Mouse (Mus musculus) cerebellum, adult 8-10 months (tissue): ENCODE data around the gene Nectin1.

ENCODE experiments used
- DNase-seq: peaks from one replicate; pipeline ENCODE4 v3.0.0; 2022

Nectin1 gene

GRCm38 (mm10) chr9:43742066-43742465 is 1.7 kb upstream of the Nectin1 start:
- DNase-seq = no peak

GRCm38 (mm10) chr9:43742902-43743646 is 710 bp upstream of the Nectin1 start:
- DNase-seq = peak; percentile 53

- DNase-seq = peak; percentile 39
Observed at GRCm38 (mm10) chr9:43744138-43744981, 576 bp downstream of the Nectin1 start.

DNA sequence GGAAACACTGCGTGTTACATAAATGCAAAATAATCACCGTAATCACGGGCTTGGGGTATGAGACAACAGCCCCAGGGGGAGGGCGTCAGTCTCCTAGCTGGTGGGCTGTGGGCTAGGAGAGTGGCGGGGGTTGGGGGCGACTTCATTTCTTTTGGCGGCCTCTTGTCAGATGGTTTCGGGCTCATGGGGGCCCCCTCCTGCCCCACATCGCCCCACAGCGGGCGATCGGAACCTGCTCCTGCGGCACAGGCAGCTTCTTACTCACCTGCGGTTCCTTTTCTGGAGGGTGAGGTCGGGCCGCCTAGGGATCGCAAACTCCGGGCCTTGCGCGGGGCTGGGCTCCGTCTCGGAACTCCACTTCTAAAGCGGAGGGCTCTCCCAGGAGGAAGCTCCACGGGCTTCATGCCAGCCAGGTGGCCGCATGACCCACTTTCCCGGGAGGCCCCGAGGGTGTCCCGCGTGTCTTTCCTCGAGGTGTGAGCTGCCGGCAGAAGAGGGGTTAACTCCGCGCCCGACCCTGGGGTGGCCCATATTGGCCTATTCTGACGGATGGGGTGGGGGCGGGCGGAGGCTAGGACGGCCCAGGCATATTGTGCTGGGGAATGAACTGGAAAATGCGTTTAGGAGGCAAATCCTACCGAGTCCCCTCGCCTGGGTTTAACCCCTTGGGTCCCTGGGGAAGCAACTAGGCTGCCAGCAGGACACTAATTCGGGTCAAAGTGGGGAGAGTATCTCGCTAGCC is 1.4 kb downstream of the Nectin1 start:
- peak; percentile 65 for DNase-seq

DNA sequence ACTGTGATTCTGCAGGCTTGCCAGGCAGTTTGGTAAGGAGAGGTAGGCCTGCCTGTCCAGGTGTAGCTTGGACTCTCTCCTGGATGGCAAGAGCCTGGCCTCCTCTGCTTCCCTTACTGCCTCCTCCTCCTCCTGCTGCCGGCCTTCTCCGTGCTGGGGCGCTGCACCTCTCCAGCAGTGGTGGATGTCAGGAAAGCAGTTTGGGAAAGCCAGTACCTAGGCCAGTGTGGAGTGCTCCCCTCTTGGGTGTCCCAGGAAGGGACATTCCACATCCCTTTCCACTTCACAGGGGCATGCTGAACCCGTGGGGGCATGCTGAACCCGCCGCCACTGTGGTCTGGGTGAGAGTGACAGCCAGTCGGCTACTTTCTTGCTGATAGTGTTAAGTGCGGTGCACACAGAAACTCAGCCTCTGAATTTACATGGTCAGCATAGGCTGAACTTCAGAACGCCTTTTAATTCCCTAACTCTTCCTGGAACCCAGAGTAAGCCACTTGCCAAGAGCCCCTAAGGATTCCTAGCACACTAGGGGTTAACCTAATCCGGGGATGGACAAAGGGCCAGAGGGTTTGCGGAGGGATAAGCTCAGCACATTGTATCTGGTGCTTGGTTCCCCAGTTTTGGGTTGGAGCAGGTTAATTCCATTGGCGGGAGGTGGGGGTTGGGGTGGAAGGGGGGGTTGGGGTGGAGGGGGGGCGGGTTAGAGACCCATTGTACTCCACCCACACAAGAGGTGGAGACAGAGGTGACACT is 2.3 kb downstream of the Nectin1 start:
- DNase-seq = peak; percentile 39

DNA sequence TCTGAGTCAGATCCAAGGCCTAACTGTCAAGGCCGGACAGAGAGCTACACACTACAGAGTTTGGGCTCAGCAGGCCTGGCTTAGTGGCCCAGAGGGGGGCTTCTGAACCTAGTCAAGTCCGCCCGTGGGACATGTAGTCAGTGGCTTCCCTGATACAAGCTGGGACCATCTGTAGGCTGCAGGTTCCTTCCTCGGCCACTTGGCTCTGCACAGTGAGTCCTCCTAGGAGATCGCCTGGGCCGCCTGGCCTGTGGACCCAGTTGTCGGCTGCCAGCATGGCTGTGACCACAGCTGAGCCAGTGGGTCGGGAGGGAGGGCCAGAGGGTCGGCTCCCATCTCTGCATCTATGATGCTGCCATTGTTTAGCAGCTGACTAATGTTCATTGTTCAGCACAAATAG is 3.9 kb downstream of the Nectin1 start:
- DNase-seq = no peak

GRCm38 (mm10) chr9:43748519-43748918 is 4.7 kb downstream of the Nectin1 start:
- DNase-seq = no peak

- DNase-seq = no peak
Observed at GRCm38 (mm10) chr9:43750053-43750452, 6.3 kb downstream of the Nectin1 start.

DNA sequence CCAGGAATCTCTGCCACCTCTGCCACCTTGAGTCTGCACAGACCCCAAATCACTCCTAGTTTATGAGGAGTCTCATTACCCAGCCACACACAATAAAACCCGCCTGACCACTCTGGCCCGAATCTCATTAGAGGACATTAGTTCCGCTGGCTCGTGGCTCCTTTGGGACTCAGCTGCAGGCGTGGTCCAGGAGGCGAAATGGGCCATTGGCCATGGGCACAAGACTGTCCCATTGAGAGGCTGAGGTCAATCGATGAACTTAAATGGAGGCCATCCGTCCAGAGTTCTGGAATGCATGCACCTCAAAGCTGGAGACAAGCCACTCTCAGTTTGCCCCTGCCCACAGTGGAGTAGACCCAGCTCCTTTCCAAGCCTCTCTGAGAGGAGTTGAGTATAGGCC is 7.3 kb downstream of the Nectin1 start:
- no peak for DNase-seq

DNA sequence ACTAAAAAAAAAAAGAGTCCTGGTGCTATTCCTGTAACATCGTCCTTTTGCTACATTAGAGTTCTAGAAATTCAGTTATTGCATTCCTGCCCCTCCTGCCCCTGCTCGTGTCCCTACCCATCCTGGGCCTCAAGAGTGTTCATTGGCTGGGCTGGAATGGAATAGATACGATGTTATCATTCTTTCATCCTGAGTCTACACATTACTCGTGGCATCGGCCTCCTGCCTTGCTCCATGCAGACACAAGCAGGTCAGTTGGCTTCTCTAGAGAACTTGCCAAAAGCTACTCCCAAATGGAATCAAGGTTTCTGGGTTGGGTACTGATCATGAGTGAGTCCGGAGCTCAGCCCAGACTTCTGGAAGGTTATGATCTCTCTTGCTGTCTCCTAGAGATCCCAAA is 9.7 kb downstream of the Nectin1 start:
- DNase-seq = no peak

DNA sequence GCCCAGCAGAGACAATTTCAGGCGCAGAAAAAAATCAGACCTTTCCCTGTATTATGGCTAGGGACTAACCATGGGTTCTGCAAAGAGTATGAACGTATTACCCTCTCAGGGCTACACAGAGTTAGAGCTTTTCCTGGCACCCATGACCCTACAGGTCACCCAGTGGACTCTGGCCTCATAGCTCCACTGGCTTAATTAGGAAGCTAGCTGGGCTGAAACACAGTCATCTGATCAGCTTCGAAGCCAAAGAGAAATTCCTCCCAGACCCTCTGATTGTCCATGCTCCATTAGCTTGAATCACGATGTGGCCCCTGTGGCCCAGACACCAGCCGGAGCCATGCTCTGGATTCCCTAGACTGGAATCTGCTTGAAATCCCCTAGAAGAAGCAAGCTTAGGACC is 10.3 kb downstream of the Nectin1 start:
- no peak for DNase-seq

GRCm38 (mm10) chr9:43754768-43755197 is 11.0 kb downstream of the Nectin1 start:
- DNase-seq = no peak

GRCm38 (mm10) chr9:43755464-43755863 is 11.7 kb downstream of the Nectin1 start:
- DNase-seq = no peak

DNA sequence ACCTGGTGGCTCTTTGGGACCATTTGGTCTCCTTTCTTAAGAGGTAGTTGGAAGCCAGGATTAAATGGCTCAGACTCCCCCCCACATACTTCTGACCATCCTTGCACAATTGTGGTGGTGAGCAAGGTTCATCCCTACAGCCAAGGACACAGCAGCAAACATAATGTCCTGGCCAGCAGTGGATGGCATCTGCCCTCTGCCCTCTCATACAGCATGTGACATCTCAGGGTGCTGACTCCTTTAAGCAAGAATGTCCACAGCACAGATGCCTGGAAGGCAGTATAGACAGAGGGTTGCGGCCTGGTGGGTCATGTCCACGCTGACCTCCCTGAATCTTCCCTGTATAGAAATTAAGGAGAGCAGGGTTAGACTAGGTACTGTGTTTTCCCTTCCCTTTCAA is 12.1 kb downstream of the Nectin1 start:
- no peak for DNase-seq

DNA sequence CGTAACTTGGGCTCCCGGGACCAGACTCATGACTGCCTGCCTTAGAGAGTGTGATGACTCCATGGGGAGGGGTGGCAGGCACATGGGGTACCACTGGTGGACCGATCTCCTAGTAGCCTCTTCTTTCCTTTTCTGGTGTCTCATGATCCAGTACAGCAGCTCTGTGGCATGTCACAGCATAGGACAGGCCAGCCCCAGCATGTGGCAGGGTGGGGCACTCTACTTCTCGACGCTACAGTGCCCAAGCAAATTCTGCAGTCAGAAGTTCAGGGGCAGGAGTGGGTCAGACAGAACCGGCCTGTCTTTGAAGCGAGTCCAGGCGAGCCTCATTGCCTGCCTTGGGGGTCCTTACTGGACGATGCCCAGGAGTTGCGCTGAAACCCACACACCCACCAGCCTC is 13.4 kb downstream of the Nectin1 start:
- DNase-seq = no peak

- DNase-seq = no peak
Observed at GRCm38 (mm10) chr9:43757972-43758965, 14.5 kb downstream of the Nectin1 start.

GRCm38 (mm10) chr9:43760078-43760477 is 16.3 kb downstream of the Nectin1 start:
- DNase-seq = no peak

- no peak for DNase-seq
Observed at GRCm38 (mm10) chr9:43761181-43761820, 17.5 kb downstream of the Nectin1 start.

- no peak for DNase-seq
Observed at GRCm38 (mm10) chr9:43761941-43762340, 18.2 kb downstream of the Nectin1 start.

DNA sequence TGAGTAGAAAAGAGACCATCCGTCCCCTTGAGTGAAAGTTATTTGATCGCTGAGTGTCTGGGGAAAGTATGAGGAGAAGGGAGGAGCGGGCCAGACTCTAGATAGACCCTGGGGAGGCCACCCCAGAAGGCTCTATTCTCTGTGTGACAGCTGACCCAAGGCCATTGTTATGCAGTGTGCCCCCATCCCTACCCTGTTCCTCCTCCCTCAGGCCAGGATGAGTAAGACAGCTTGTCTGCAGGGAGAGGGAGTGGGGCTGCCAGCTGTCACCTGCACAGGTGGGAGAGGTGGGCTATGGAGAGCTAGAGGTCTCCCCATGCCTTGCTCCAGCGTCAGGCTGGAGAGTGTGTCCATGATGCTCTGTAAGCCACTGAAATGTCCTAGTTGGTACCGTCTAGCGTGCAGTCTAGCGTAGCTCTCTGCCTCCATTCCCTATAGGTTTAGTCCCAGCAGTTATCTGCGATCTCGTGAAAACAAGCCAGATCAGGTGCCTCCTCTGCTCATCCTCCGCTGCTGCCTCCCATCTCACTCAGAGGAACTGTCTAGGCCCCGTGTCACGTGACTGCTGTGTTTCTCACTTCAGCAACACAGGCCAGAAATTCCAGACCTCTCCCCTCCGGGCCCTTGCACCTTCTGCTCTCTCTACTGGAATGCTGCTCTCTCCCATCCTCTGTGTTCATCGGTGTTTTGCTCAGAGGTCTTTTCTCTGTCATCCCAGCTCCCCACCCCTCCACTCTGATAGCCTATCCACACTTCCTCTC is 21.8 kb downstream of the Nectin1 start:
- DNase-seq = no peak
